Mouse (Mus musculus) urinary bladder, postnatal 10 days (tissue): ENCODE results near the gene Rhot2.
A peak's percentile ranks its signal among the peaks of the same experiment; 100 is the strongest.

Source experiments
- DNase-seq: peaks from one replicate; pipeline ENCODE4 v3.0.0; 2022; ENCODE audit warnings: low spot score

Rhot2 gene

GRCm38 (mm10) chr17:25844396-25844901, at the start of gene Rhot2:
Rhot2 (minus strand) TSS chr17:25844851.
- peak; percentile 85 for DNase-seq

- no peak for DNase-seq
These were observed 49.4 kb upstream of the Rhot2 start for GRCm38 (mm10) chr17:25893975-25894617.

DNA sequence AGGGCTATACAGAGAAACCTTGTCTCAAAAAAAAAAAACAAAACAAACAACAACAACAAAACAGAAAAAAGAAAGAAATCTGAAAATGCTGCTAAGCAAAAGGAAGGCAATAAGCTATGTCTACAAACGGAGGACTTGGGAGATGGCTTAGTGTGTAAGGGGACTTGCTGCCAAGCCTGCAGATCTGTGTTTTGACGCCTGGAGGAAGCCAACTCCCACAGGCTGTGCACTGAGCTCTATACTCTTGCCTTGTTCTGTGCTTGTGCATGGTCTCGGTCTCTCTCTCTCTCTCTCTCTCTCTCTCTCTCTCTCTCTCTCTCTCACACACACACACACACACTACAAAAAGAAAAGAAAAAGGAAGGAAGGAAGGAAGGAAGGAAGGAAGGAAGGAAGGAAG, 44.2 kb upstream of the Rhot2 start:
- DNase-seq = no peak

GRCm38 (mm10) chr17:25887467-25887866, 42.8 kb upstream of the Rhot2 start:
- no peak for DNase-seq

- DNase-seq = no peak
These were observed 42.2 kb upstream of the Rhot2 start for GRCm38 (mm10) chr17:25886806-25887205.

- DNase-seq = no peak
These were observed 41.0 kb upstream of the Rhot2 start for GRCm38 (mm10) chr17:25885636-25886035.

DNA sequence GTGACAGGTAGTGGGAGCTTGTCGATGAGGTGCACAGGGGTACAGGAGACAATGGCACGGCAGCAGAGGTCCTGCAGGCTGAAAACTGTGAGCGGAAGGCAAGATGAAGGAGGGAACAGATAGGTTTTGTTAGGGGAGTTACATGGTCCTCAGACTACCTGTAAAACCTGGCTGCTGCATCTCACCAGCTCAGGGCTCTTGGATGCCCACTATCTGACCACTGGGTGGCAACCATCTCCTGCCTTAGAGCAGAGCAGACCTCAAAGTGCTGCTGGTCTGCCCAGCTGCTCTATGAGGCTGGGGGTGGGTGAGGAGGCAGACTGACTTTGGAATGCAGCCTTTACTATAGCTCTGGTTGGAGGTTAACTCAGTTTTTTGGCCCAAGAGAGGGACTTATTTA, 39.2 kb upstream of the Rhot2 start:
- no peak for DNase-seq

DNA sequence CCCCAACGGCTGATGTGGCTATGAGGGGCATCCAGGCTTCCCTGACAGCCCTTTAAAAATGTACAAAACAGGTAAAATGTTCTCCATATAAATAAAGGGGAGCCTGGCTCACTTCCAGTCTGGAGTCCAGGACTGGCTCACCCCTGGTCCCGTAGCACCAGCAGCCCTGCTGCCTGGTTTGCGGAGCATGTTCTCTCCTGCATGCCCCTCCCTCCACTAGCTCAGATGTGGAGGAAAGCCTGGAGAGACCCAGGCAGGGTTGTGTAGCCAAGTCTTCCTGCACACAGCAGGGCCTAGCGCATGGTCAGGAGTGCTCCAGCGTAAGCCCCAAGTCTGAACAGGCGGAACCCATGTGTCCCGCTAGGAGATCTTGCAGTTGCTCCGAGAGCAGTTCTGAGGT, 38.6 kb upstream of the Rhot2 start:
- DNase-seq = no peak

- no peak for DNase-seq
These were observed 37.7 kb upstream of the Rhot2 start for GRCm38 (mm10) chr17:25882306-25882705.

DNA sequence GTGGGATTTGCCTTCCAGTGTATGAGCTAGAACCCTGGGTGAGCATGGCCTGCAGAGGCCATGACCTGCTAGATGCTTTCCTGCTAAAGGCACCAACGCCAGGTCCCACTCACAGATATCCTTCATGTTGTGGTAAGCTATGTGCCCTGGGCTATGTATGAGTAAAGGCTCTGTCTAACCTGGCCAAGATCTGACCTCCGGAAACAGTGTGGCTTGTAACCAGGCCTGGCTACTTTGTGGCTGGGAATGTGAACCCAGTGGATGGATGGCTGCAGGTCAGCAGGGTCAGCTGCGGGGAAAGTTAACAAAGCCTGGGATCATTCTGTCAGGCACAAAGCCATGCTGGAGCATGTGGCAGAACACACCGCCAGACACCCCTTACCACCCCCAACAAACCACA, 37.0 kb upstream of the Rhot2 start:
- DNase-seq = no peak

DNA sequence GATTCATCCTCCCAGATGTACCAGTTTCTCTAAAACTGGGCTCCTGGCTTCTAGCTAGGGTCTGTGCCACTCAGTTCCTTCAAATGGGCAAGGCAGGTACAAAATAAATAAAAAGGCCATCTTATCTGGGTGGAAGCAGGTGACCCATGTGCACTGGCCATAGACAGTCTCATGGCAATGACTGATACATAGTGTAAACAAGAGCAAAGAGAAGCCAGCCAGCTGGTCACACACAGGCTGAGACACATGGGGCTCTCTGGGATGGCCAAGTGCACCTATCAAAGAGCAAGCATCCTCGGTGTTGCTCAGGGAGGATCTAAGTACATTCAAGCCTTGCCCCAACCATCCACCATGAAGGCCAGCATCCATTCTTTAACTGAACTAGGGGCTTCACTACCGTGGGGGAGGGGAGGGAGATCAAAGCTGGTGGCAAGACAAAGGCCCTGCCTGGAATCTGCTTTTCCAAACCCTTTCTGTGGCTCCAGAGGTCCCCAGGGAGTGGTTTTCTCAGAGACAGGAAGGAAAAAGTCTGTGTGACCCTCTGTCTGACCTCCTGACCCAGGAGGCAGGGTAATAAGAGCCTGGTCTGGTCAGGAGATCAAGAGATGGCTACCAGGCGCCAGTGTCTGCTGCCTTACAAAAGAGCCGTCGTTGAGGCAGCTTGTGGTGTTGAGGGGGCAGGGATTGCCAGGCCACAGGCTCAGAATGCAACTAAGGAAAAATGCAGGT, 36.4 kb upstream of the Rhot2 start:
- DNase-seq = no peak

GRCm38 (mm10) chr17:25880196-25880910, 35.7 kb upstream of the Rhot2 start, which contains the start of gene Wfikkn1:
Wfikkn1 (minus strand) TSS chr17:25880858.
- no peak for DNase-seq

GRCm38 (mm10) chr17:25879750-25880149, 35.1 kb upstream of the Rhot2 start:
- no peak for DNase-seq

- DNase-seq = no peak
These were observed 34.6 kb upstream of the Rhot2 start for GRCm38 (mm10) chr17:25879261-25879660.

DNA sequence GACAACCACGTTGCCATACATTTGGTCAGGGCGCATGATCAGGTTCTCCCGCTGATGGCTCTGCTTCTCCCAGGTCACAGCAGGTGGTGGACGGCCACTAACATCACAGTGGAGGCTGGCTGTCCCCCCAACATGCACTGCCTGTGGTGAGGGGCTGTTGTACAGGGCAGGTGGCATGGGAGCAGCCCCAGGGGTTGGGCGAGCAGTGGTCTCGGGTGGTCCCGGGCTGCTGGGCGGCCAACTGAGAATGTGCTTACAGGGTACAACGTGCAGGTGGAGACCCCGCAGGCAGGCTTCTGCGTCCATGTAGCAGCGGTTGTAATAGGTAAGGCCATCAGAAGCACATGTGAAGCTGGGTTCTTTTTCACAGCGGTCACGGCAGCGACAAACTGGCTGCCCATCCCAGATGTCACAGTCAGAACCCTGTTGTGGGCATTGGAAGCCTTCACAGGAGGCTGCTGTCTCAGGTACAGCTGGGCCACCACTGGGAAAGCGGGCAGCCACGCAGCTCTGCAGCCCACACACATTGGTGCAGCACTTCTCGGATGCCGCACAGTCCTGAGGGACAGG, 34.0 kb upstream of the Rhot2 start:
- no peak for DNase-seq

GRCm38 (mm10) chr17:25877741-25878610, 33.3 kb upstream of the Rhot2 start:
- DNase-seq = no peak

DNA sequence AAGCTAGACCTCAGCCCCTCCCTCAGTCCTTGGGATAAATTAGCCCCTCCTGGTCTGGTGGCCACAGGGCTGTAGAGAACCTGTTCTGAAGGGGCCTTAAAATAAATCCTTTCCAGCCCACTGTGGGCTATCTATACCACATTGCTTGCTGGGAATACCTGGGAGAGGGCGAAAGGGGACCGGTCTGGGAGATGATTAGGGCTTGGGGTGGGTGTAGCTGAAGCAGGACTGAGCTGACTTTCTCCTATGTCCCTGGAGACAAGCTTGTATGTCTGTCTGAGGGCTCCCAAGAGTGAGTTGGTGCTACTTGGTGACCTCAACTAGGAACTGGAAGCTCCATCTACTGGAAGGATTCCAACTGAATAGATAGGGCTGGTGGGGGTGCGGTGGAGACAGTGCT, 32.4 kb upstream of the Rhot2 start:
- no peak for DNase-seq

- DNase-seq = no peak
These were observed 31.8 kb upstream of the Rhot2 start for GRCm38 (mm10) chr17:25876347-25876915.

- peak; percentile 58 for DNase-seq
These were observed 30.8 kb upstream of the Rhot2 start for GRCm38 (mm10) chr17:25875171-25876136.

DNA sequence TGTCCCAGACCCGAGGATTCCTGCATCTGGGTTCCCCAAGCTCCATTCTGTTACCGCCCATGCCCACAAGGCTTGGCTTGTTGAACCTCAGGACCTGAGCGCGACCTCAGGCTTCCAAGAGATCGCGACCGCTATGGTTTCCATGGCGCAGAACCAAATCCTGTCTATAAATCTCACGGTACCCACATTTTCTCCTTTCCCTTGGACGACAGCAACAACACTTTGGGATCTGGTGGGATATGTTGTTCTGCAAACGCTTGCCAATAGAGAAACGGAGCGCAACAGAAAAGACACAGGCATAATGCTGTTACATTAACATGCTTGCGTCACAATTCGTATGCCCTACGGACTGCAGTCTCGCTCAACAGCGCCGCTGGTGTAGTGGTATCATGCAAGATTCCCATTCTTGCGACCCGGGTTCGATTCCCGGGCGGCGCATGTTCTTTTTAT, 30.1 kb upstream of the Rhot2 start, which contains the start of gene Mettl26:
TSS of gene Mettl26 (plus strand) at position 354 of the 450 bp plus-strand sequence.
- peak; percentile 79 for DNase-seq
